Mouse (Mus musculus) embryonic fibroblast, embryonic 13.5 days (primary cell): ENCODE data around the gene Tctn1.

ENCODE experiments used
- CTCF ChIP-seq: IDR thresholded peaks from 2 replicates; pipeline ENCODE4 v1.5.1; 2011; ENCODE audit warnings: mild to moderate bottlenecking, control low read depth, low read length, moderate library complexity, borderline replicate concordance; ENCODE audit not compliant: insufficient read depth
- POLR2A ChIP-seq: IDR thresholded peaks from 2 replicates; pipeline ENCODE4 v1.6.1; 2011; ENCODE audit warnings: low read depth, mild to moderate bottlenecking, control low read depth, low read length, moderate library complexity

- TF ChIP-seq CTCF (no peak), POLR2A (no peak)
Observed at GRCm38 (mm10) chr5:122274785-122275184, 10.5 kb upstream of the Tctn1 start.
